Mouse (Mus musculus): ENCODE results near the gene Bms1. TPM values are rescaled to one million over a fixed set of nuclear protein-coding genes. Genes with fewer than 3 reads are reported as not detected.
A peak's percentile ranks its signal among the peaks of the same experiment; 100 is the strongest.

The Bms1 gene
- 10 to 100 TPM; 20.1 to 24.0 TPM for total RNA-seq (2021)

GRCm38 (mm10) chr6:118419050-118419920 is at the start of gene Bms1:
TSS of gene Bms1 (minus strand) at chr6:118419474.
- peak; percentile 94 to 96 for DNase-seq
- intact Hi-C loops (cut with DNase I), result loop anchor here (1.0 to 10.0 kb wide), 3 partner anchors 32 to 504 kb away; no protein-coding TSS in a partner anchor

GRCm38 (mm10) chr6:118462069-118462705 is 42.9 kb upstream of the Bms1 start:
- intact Hi-C loops (cut with DNase I), result no loop called here

GRCm38 (mm10) chr6:118457726-118458125 is 38.5 kb upstream of the Bms1 start:
- intact Hi-C loops (cut with DNase I), result no loop called here

More at GRCm38 (mm10) chr6:118462069-118462705, 42.9 kb upstream of the Bms1 start:
- DNase-seq, result no peak

GRCm38 (mm10) chr6:118455042-118455631 is 35.9 kb upstream of the Bms1 start, which contains the start of gene Zfp248:
TSS of gene Zfp248 (minus strand) at chr6:118455528.
- DNase-seq, result peak; percentile 88 to 90
- intact Hi-C loops (cut with DNase I), result no loop called here

More at GRCm38 (mm10) chr6:118457726-118458125, 38.5 kb upstream of the Bms1 start:
- DNase-seq, result no peak

GRCm38 (mm10) chr6:118454452-118454851 is 35.2 kb upstream of the Bms1 start:
- intact Hi-C loops (cut with DNase I), result no loop called here
- DNase-seq, result no peak

GRCm38 (mm10) chr6:118431502-118431901 is 12.2 kb upstream of the Bms1 start:
- no peak for DNase-seq

GRCm38 (mm10) chr6:118426666-118427065 is 7.4 kb upstream of the Bms1 start:
- no peak for DNase-seq
- intact Hi-C loops (cut with DNase I), result no loop called here

More at GRCm38 (mm10) chr6:118431502-118431901, 12.2 kb upstream of the Bms1 start:
- intact Hi-C loops (cut with DNase I), result no loop called here

GRCm38 (mm10) chr6:118410428-118410827 is 8.8 kb downstream of the Bms1 start:
- DNase-seq, result no peak
- intact Hi-C loops (cut with DNase I), result loop anchor here (10.0 kb wide), 1 partner anchor 496 kb away; no protein-coding TSS in a partner anchor

GRCm38 (mm10) chr6:118408510-118408909 is 10.8 kb downstream of the Bms1 start:
- intact Hi-C loops (cut with DNase I), result no loop called here
- DNase-seq, result no peak

GRCm38 (mm10) chr6:118406421-118406820 is 12.9 kb downstream of the Bms1 start:
- intact Hi-C loops (cut with DNase I), result no loop called here

GRCm38 (mm10) chr6:118390746-118391145 is 28.5 kb downstream of the Bms1 start:
- no peak for DNase-seq
- intact Hi-C loops (cut with DNase I), result no loop called here

More at GRCm38 (mm10) chr6:118406421-118406820, 12.9 kb downstream of the Bms1 start:
- DNase-seq, result no peak

GRCm38 (mm10) chr6:118385962-118386361 is 33.3 kb downstream of the Bms1 start:
- no peak for DNase-seq
- intact Hi-C loops (cut with DNase I), result loop anchor here (2.0 kb wide), 1 partner anchor 33 kb away; the partner anchor contains the start of gene Bms1

- DNase-seq, result no peak
- intact Hi-C loops (cut with DNase I), result loop anchor here (5.0 kb wide), 1 partner anchor 314 kb away; no protein-coding TSS in a partner anchor
These were observed 38.0 kb downstream of the Bms1 start for GRCm38 (mm10) chr6:118381234-118381633.

GRCm38 (mm10) chr6:118380630-118381029 is 38.6 kb downstream of the Bms1 start:
- no peak for DNase-seq
- intact Hi-C loops (cut with DNase I), result loop anchor here (5.0 kb wide), 1 partner anchor 313 kb away; no protein-coding TSS in a partner anchor

GRCm38 (mm10) chr6:118379451-118380167 is 39.7 kb downstream of the Bms1 start:
- intact Hi-C loops (cut with DNase I), result loop anchor here (1.0 to 5.0 kb wide), 3 partner anchors 184 to 312 kb away; no protein-coding TSS in a partner anchor
- DNase-seq, result peak; percentile 73 to 80

GRCm38 (mm10) chr6:118377611-118378010 is 41.7 kb downstream of the Bms1 start:
- DNase-seq, result no peak
- intact Hi-C loops (cut with DNase I), result no loop called here

GRCm38 (mm10) chr6:118376023-118376422 is 43.3 kb downstream of the Bms1 start:
- intact Hi-C loops (cut with DNase I), result no loop called here
- DNase-seq, result peak; percentile 21 to 25

- DNase-seq, result no peak
- intact Hi-C loops (cut with DNase I), result no loop called here
These were observed 43.8 kb downstream of the Bms1 start for GRCm38 (mm10) chr6:118375457-118375856.

- intact Hi-C loops (cut with DNase I), result no loop called here
- no peak for DNase-seq
These were observed 44.2 kb downstream of the Bms1 start for GRCm38 (mm10) chr6:118375026-118375425.

- peak; percentile 56 to 69 for DNase-seq
- intact Hi-C loops (cut with DNase I), result no loop called here
These were observed 46.0 kb downstream of the Bms1 start for GRCm38 (mm10) chr6:118373294-118373693.
